Mouse (Mus musculus): Measurements from ENCODE around the gene Pus7l.

Gene Pus7l

GRCm38 (mm10) chr15:94477287-94477686 lies 66.1 kb downstream of the Pus7l start:
- ATAC-seq (ENCODE audit: low TSS enrichment), result no peak

- no peak for ATAC-seq (ENCODE audit: low TSS enrichment)
Observed at GRCm38 (mm10) chr15:94475975-94476374, 67.4 kb downstream of the Pus7l start.
